Mouse (Mus musculus) ES-Bruce4 (cell line): ENCODE results near the gene Zfp319.

ENCODE experiments used
- CTCF ChIP-seq: IDR thresholded peaks from one replicate; pipeline ENCODE4 v1.8.1; 2011; ENCODE audit warnings: low read depth, low read length
- POLR2A ChIP-seq: IDR thresholded peaks from one replicate; pipeline ENCODE4 v1.8.1; 2011; ENCODE audit warnings: low read length; ENCODE audit not compliant: insufficient read depth

GRCm38 (mm10) chr8:95315350-95315749 lies 16.4 kb downstream of the Zfp319 start:
- no peak for TF ChIP-seq POLR2A
- TF ChIP-seq CTCF: no peak
